Mouse (Mus musculus): ENCODE measurements around the gene Tmem165.

Gene Tmem165

GRCm38 (mm10) chr5:76183750-76184261, at the start of gene Tmem165:
Gene Tmem165 (plus strand): TSS chr5:76183880.
- in situ Hi-C loops (cut with MboI, MseI), result no loop called here

- in situ Hi-C loops (cut with MboI, MseI), result no loop called here
These were observed 48.0 kb upstream of the Tmem165 start for GRCm38 (mm10) chr5:76135644-76136043.

GRCm38 (mm10) chr5:76136271-76136670, 47.4 kb upstream of the Tmem165 start:
- in situ Hi-C loops (cut with MboI, MseI), result no loop called here

GRCm38 (mm10) chr5:76137586-76137985, 46.1 kb upstream of the Tmem165 start:
- in situ Hi-C loops (cut with MboI, MseI), result no loop called here

- in situ Hi-C loops (cut with MboI, MseI), result no loop called here
These were observed 45.6 kb upstream of the Tmem165 start for GRCm38 (mm10) chr5:76138071-76138470.

- in situ Hi-C loops (cut with MboI, MseI), result no loop called here
These were observed 45.2 kb upstream of the Tmem165 start for GRCm38 (mm10) chr5:76138512-76138911.

GRCm38 (mm10) chr5:76139171-76139671, 44.5 kb upstream of the Tmem165 start:
- in situ Hi-C loops (cut with MboI, MseI), result no loop called here

GRCm38 (mm10) chr5:76139808-76140729, 43.6 kb upstream of the Tmem165 start, which contains the start of gene Srd5a3:
Gene Srd5a3 (plus strand): TSS chr5:76140271.
- in situ Hi-C loops (cut with MboI, MseI), result loop anchor here (10.0 kb wide), 1 partner anchor 1245 kb away; no protein-coding TSS in a partner anchor

- in situ Hi-C loops (cut with MboI, MseI), result loop anchor here (10.0 kb wide), 1 partner anchor 1244 kb away; no protein-coding TSS in a partner anchor
These were observed 43.0 kb upstream of the Tmem165 start for GRCm38 (mm10) chr5:76140730-76141066.

GRCm38 (mm10) chr5:76143356-76143755, 40.3 kb upstream of the Tmem165 start:
- in situ Hi-C loops (cut with MboI, MseI), result loop anchor here (10.0 kb wide), 1 partner anchor 1241 kb away; no protein-coding TSS in a partner anchor

GRCm38 (mm10) chr5:76146401-76146800, 37.3 kb upstream of the Tmem165 start:
- in situ Hi-C loops (cut with MboI, MseI), result loop anchor here (10.0 kb wide), 1 partner anchor 1238 kb away; no protein-coding TSS in a partner anchor

- in situ Hi-C loops (cut with MboI, MseI), result loop anchor here (10.0 kb wide), 1 partner anchor 1235 kb away; no protein-coding TSS in a partner anchor
These were observed 34.2 kb upstream of the Tmem165 start for GRCm38 (mm10) chr5:76149436-76149835.

GRCm38 (mm10) chr5:76152956-76153355, 30.7 kb upstream of the Tmem165 start:
- in situ Hi-C loops (cut with MboI, MseI), result no loop called here

- in situ Hi-C loops (cut with MboI, MseI), result no loop called here
These were observed 30.2 kb upstream of the Tmem165 start for GRCm38 (mm10) chr5:76153430-76153829.

GRCm38 (mm10) chr5:76154434-76155165, 29.1 kb upstream of the Tmem165 start:
- in situ Hi-C loops (cut with MboI, MseI), result no loop called here

- in situ Hi-C loops (cut with MboI, MseI), result no loop called here
These were observed 24.1 kb upstream of the Tmem165 start for GRCm38 (mm10) chr5:76159555-76159954.

- in situ Hi-C loops (cut with MboI, MseI), result no loop called here
These were observed 23.6 kb upstream of the Tmem165 start for GRCm38 (mm10) chr5:76160086-76160485.

GRCm38 (mm10) chr5:76161491-76161890, 22.2 kb upstream of the Tmem165 start:
- in situ Hi-C loops (cut with MboI, MseI), result no loop called here

- in situ Hi-C loops (cut with MboI, MseI), result no loop called here
These were observed 20.8 kb upstream of the Tmem165 start for GRCm38 (mm10) chr5:76162926-76163325.

- in situ Hi-C loops (cut with MboI, MseI), result no loop called here
These were observed 19.8 kb upstream of the Tmem165 start for GRCm38 (mm10) chr5:76163828-76164390.

GRCm38 (mm10) chr5:76164827-76165226, 18.9 kb upstream of the Tmem165 start:
- in situ Hi-C loops (cut with MboI, MseI), result no loop called here
